Mouse (Mus musculus) limb, embryonic 15.5 days (tissue): ENCODE data around the gene Lgals4. TPM values are rescaled to one million over a fixed set of nuclear protein-coding genes. Genes with fewer than 3 reads are reported as not detected.

Source experiments
- ATAC-seq: fragments of 200-750 bp; cut with Nextera tagmentation; 2 replicates; pipeline ENCODE4 v1.8.0; 2017; ENCODE audit warnings: low read depth, moderate TSS enrichment; ENCODE audit not compliant: insufficient number of reproducible peaks, low FRiP score, low TSS enrichment
- H3K27ac ChIP-seq: fragments of 300-500 bp; sonication (generic); 2 replicates; pipeline ENCODE4 v1.5.1; 2015; ENCODE audit warnings: moderate library complexity, mild to moderate bottlenecking, inconsistent platforms
- H3K27me3 ChIP-seq: fragments of 300-500 bp; sonication (generic); 2 replicates; pipeline ENCODE4 v1.6.1; 2015; ENCODE audit warnings: inconsistent platforms
- H3K36me3 ChIP-seq: fragments of 300-500 bp; sonication (generic); 2 replicates; pipeline ENCODE4 v1.6.1; 2015; ENCODE audit warnings: inconsistent platforms
- H3K4me1 ChIP-seq: fragments of 300-500 bp; sonication (generic); 2 replicates; pipeline ENCODE4 v1.6.1; 2015; ENCODE audit warnings: inconsistent platforms
- H3K4me2 ChIP-seq: fragments of 300-500 bp; sonication (generic); 2 replicates; pipeline ENCODE4 v1.6.1; 2015; ENCODE audit warnings: mild to moderate bottlenecking, inconsistent platforms
- H3K4me3 ChIP-seq: fragments of 300-500 bp; sonication (generic); 2 replicates; pipeline ENCODE4 v1.5.1; 2015; ENCODE audit warnings: mild to moderate bottlenecking, inconsistent platforms
- H3K9ac ChIP-seq: fragments of 300-500 bp; sonication (generic); 2 replicates; pipeline ENCODE4 v1.6.1; 2015; ENCODE audit warnings: inconsistent platforms
- H3K9me3 ChIP-seq: fragments of 300-500 bp; sonication (generic); 2 replicates; pipeline ENCODE4 v1.6.1; 2016; ENCODE audit warnings: inconsistent platforms
- WGBS: fragments of 180-500 bp; shearing (Covaris S2); methylation state at CpG from one replicate; pipeline ENCODE4 v1.1.7; 2015; 5-methylcytosine and 5-hydroxymethylcytosine counted together
- polyA plus RNA-seq: library from polyadenylated mRNA; unstranded; fragments of >200 nt; fragmentation: Nextera tagmentation; extraction: Ambion mirVana; gene quantifications from 2 replicates; pipeline ENCODE4 v1.2.1, GENCODE M21; 2015

Gene Lgals4
- 11.6 and 13.8 TPM in 2 replicates for polyA plus RNA-seq

DNA sequence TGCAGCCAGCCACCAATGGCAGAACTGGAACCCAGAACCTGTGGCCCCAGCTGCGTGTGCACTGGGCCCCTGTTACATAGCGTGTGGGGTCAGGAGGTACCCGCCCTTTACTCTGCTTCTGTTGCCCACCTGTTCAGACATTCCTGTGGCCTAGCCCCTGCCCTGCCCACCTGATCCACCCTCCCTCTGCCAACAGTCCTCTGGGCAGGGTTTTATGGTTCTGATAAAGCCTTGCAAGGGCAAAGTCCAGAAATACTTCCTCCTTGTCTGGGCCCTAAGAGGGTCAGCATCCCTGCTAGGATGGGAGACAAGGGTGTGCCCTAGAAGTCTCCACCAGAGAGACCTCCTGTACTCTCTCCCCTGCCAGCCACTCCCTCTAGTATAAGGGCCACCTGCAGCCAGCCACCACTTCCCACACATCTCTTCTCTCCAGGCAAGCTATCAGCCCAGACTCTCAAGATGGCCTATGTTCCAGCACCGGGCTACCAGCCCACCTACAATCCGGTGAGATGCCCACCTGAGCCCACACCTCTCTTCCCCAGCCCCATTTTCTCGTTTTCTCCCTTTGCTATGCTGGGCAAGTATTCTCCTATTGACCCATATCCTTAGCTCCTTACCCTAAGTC is at the start of gene Lgals4:
Gene Lgals4 (plus strand): TSS at position 132 of the 625 bp plus-strand sequence.
- Histone ChIP-seq H3K4me3 (no peak within 1 kb of the TSS), H3K9ac (no peak within 1 kb of the TSS), H3K36me3 (peaks cover 31% of the 10 kb centered on the region), H3K4me1 (no peaks in the 10 kb centered on the region), H3K27ac (no peak within 1 kb of the TSS), H3K9me3 (no peaks in the 10 kb centered on the region), H3K4me2 (no peak within 1 kb of the TSS), H3K27me3 (no peaks in the 10 kb centered on the region)
- WGBS = 75% methylated on average over 6 of the region's 6 CpGs
- no peak for ATAC-seq

DNA sequence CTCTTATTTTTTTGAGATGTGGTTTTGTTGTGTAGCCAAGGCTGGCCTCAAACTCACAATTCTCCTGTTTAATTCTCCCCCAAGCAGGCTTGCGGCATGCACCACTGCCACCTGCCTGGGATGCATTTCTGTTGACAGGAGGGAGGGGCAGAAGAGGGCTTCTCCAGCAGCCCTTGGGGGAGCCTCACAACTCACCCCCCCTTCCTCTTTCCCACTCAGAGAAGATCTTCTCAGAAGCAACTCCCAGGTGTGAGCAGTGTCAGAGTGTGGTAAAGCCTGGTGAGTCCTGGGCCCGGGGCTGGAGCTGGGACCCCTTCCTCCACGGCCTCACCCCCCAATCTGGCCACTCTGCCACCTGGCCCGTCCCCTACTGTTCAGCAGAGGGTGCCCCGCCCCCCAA is 48.5 kb upstream of the Lgals4 start:
- Histone ChIP-seq H3K9me3 (no peaks in the 10 kb centered on the region), H3K27me3 (no peaks in the 10 kb centered on the region), H3K27ac (no peak overlapping the region), H3K4me2 (no peak overlapping the region), H3K4me1 (peaks cover 25% of the 10 kb centered on the region), H3K4me3 (no peak overlapping the region), H3K9ac (no peak overlapping the region), H3K36me3 (peaks cover 53% of the 10 kb centered on the region)
- no peak for ATAC-seq
- WGBS = 67% methylated on average over 5 of the region's 5 CpGs

DNA sequence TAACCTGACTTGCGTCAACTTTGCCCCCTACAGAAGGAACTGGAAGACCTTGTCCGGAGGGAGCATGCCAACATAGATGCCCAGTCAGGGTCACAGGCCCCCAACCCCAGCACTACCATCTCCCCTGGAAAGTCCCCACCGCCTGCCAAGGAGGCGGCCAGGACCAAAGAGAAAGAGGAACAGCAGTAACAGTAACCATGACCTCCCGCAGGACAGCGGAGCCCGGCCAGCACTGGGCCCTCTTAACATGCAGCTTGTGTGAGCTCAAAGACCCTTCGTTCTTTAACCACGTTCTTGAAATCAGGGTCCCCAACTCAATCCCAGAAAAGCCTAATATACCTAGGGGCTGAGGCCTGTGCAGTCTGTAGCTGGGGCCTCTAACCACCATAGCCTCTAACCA is 45.8 kb upstream of the Lgals4 start:
- no peak overlapping the region for H3K9ac ChIP-seq
- H3K4me1 ChIP-seq = peaks cover 27% of the 10 kb centered on the region
- H3K4me3 ChIP-seq = no peak overlapping the region
- peaks cover 42% of the 10 kb centered on the region for H3K36me3 ChIP-seq
- no peak for ATAC-seq
- no peak overlapping the region; the same call in 1 of the 2 replicates for H3K27ac ChIP-seq
- 88% methylated on average over 9 of the region's 9 CpGs for WGBS
- no peak overlapping the region for H3K4me2 ChIP-seq
- no peaks in the 10 kb centered on the region for H3K9me3 ChIP-seq
- H3K27me3 ChIP-seq = no peaks in the 10 kb centered on the region

DNA sequence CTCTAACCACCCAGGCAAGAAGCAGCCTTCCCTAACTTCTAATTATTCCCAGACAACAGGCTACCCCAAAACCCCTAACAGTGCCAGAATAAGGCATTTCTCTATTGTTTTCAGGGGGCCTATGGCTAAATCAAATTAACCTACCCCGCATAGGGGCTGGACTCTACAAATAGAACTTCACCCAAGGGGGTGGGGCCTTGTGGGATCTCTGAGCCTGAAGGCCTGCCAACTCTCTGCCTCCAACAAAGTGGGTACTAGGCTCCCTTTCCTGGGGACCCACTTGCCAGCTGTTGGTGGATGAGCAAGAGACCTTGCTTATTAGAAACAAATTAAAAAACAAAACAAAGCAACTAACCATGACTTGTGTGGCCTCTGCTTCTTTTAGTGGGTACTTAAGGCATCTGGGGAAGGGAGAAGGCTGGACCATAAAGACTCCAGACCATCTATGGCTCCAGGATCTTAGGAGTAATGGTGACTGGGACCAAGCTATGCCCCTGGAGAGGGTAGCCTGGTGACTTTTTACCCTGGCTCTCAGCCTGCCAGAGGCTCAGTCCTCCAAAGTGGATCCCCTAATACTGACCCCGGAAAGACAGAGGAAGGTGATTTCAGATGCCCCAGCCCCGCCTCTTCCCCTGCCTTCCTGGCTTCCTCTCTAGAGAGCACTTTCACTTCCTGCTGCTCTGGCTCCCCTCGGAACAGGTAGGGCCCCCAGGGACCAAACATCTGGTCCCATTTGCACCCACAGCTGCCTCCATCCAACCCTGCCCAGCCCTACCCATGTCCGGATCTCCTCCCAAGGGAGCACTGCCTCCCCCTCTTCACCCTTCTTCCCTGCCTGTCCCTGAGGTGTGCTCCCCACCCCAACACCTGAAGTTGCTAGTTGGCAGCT is 45.1 kb upstream of the Lgals4 start, which contains the start of gene Rinl:
Gene Rinl (plus strand): TSS at position 663 of the 889 bp plus-strand sequence.
- no peak for ATAC-seq
- Histone ChIP-seq H3K4me2 (no peak within 1 kb of the TSS), H3K36me3 (peaks cover 39% of the 10 kb centered on the region), H3K27ac (peak within 1 kb of the TSS; percentile 40), H3K27me3 (no peaks in the 10 kb centered on the region), H3K9me3 (no peaks in the 10 kb centered on the region), H3K4me1 (peaks cover 27% of the 10 kb centered on the region), H3K9ac (no peak within 1 kb of the TSS), H3K4me3 (no peak within 1 kb of the TSS)
- 53% methylated on average over 5 of the region's 5 CpGs for whole genome bisulfite sequencing

DNA sequence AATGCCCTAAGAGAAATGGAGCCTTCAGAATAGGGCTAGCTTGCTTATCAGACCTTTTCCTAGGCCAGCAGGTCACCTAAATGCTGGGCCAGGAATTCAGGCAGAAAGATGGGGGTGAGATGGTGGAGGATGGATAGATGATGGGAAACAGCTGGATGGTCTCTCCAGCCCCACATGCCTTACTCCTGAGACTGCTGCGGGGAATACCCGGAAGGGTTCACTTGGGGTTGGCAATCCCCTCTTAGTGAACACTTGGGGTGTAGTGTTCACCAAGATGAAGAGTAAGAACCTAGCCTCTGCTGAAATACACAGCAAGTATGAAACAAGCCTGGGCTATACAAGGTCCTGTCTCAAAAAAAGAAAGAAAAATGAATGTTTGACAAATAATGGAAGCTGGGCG is 44.4 kb upstream of the Lgals4 start:
- WGBS = 42% methylated on average over 3 of the region's 3 CpGs

DNA sequence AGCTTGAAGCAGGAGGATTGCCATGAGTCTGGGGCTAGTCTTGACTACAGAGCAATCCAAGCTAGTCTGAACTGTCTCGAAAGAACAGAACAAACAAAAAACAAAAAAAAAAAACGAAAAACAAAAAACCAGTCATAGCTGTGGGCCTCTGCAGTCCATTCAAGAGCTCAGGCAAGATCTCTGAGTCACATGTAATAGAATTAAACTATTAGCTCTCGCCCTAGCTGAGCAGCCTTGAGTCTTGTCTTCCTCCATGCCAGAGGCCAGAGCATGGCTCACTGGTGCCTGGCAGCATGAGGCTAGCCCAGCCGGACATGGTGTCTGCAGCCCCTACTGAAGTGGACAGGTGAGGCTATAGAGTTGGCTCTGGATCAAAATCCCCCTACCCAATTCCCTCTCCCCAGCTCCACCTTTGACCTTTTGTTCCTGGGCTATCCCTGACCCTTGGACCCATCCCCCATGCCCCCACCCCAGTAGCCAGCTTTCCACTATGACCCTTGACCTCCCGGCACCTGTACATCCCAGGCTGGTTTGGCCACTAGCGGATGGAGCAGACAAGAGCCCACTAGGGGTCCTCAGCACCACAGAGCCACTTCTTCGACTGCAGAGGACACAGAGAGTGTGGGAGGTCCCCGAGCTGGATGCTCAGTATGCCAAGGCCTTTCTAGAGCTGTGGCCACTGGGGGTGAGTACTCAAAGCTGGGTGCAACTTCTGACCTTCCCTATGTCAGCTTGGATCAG is 43.4 kb upstream of the Lgals4 start:
- Histone ChIP-seq H3K4me3 (no peak overlapping the region), H3K9me3 (no peaks in the 10 kb centered on the region), H3K27ac (peak overlapping the region; percentile 40), H3K4me2 (no peak overlapping the region), H3K27me3 (no peaks in the 10 kb centered on the region), H3K9ac (no peak overlapping the region), H3K36me3 (peaks cover 25% of the 10 kb centered on the region), H3K4me1 (peaks cover 27% of the 10 kb centered on the region)
- ATAC-seq = no peak
- WGBS = 54% methylated on average over 8 of the region's 8 CpGs

More for the DNA sequence above, 44.4 kb upstream of the Lgals4 start:
- peaks cover 27% of the 10 kb centered on the region for H3K4me1 ChIP-seq
- H3K9ac ChIP-seq = no peak overlapping the region
- H3K27ac ChIP-seq = peak overlapping the region; percentile 40
- H3K27me3 ChIP-seq = no peaks in the 10 kb centered on the region
- no peaks in the 10 kb centered on the region for H3K9me3 ChIP-seq
- no peak overlapping the region for H3K4me2 ChIP-seq
- H3K4me3 ChIP-seq = no peak overlapping the region
- H3K36me3 ChIP-seq = peaks cover 32% of the 10 kb centered on the region
- ATAC-seq = no peak

DNA sequence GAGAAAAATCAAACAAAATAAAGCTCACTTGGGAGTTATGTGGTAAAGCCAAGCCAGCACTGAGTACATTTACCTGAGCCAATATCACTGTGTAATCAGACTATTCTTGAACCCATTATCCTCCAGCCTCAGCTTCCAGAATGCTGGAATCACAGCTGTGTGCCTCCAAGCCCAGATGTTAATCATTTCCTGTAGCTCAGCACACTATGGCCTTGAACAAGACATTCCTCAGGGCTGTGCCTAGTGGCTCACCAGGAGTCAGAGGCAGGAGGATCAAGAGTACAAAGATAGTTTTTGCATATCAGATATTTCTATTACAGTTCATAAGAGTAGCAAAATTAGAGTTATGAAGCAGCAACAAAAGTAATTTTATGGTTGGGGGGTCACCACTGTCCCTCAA is 41.9 kb upstream of the Lgals4 start:
- H3K9me3 ChIP-seq = no peaks in the 10 kb centered on the region
- peaks cover 13% of the 10 kb centered on the region for H3K36me3 ChIP-seq
- H3K27ac ChIP-seq = no peak overlapping the region
- H3K4me2 ChIP-seq = no peak overlapping the region
- ATAC-seq = no peak
- H3K27me3 ChIP-seq = no peaks in the 10 kb centered on the region
- H3K4me3 ChIP-seq = no peak overlapping the region
- no peak overlapping the region for H3K9ac ChIP-seq
- peaks cover 35% of the 10 kb centered on the region for H3K4me1 ChIP-seq

DNA sequence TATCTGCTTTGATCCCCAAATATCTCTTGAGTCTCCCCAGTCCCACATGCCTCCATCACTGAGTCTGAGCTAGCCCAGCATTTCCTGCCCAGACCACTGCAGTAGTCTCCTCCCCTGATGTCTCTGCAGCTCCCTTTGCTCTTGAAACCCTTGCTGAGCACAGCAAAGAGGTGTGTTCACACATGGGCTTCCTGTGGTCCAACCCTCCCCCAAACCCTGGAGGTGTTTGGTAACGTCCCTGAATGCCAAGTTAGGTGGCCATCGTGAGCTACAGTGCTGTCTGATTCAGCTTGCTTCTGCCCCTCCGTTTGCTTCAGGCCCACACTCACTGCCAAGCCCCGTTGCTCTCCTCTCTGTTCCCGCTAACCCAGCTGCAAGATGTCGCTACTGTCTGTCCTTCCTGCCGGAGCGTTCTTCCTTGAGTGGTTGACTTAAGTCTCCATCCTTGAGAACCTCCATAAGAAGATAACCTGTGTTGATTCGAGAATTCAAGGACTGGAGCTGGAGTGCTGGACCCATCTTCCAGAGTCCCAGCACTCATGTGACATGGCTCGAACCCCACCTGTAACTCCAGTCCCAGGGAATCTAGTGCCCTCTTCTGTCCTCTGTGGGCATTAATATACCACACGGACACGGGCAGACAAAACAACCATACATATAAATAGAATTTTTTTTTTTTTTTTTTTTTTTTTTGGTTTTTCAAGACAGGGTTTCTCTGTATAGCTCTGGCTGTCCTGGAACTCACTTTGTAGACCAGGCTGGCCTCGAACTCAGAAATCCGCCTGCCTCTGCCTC is 41.1 kb upstream of the Lgals4 start:
- H3K36me3 ChIP-seq = peaks cover 4% of the 10 kb centered on the region
- ATAC-seq = no peak
- H3K4me1 ChIP-seq = peaks cover 39% of the 10 kb centered on the region
- 76% methylated on average over 14 of the region's 14 CpGs for WGBS
- H3K4me3 ChIP-seq = no peak overlapping the region
- H3K4me2 ChIP-seq = no peak overlapping the region
- H3K27me3 ChIP-seq = no peaks in the 10 kb centered on the region
- H3K27ac ChIP-seq = no peak overlapping the region
- no peak overlapping the region for H3K9ac ChIP-seq
- no peaks in the 10 kb centered on the region for H3K9me3 ChIP-seq

DNA sequence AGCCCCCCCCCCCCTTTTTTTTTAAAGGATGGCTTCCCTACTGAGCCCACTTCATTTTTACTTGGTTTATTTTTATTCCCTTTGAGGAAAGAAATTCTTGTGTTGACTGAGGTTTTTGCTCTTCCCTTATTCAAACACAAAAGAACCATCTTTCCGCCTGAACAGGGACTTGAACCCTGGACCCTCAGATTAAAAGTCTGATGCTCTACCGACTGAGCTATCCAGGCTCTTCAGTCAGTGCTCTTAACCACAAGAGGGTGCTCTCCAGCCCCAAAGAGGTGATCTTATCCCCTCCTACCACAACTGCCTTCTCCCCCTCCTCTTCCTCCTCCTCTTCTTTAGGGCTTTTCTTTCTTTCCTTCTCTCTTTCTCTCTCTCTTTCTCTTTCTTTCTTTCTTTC is 39.8 kb upstream of the Lgals4 start:
- H3K9ac ChIP-seq = no peak overlapping the region
- no peak overlapping the region for H3K4me2 ChIP-seq
- H3K4me1 ChIP-seq = peaks cover 32% of the 10 kb centered on the region
- WGBS = 39% methylated on average over 2 of the region's 2 CpGs
- H3K36me3 ChIP-seq = no peaks in the 10 kb centered on the region
- H3K4me3 ChIP-seq = no peak overlapping the region
- no peak for ATAC-seq
- H3K27ac ChIP-seq = no peak overlapping the region
- no peaks in the 10 kb centered on the region for H3K9me3 ChIP-seq
- H3K27me3 ChIP-seq = no peaks in the 10 kb centered on the region

DNA sequence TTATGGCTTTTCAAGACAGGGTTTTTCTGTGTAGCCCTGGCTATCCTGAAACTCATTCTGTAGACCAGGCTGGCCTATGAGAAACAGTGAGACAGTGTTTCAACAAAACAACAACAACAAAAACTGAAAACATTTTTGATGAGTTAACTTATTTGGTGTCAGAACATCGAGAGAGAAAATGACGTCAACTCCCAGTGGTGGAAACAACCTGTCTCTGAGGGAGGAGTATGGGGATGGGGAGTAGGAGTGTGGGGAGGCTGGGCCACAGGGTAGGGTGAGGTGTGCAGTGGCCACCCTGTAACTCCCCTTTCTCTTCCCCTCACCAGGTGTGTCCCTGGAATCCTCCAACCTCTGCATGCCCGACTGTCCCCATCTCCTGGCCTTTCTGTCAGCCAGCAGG is 39.2 kb upstream of the Lgals4 start:
- WGBS = 86% methylated on average over 3 of the region's 3 CpGs
- H3K4me1 ChIP-seq = peaks cover 26% of the 10 kb centered on the region
- H3K27ac ChIP-seq = no peak overlapping the region
- H3K4me2 ChIP-seq = no peak overlapping the region
- no peaks in the 10 kb centered on the region for H3K36me3 ChIP-seq
- no peaks in the 10 kb centered on the region for H3K27me3 ChIP-seq
- no peaks in the 10 kb centered on the region for H3K9me3 ChIP-seq
- H3K9ac ChIP-seq = no peak overlapping the region
- no peak overlapping the region for H3K4me3 ChIP-seq
- ATAC-seq = no peak

DNA sequence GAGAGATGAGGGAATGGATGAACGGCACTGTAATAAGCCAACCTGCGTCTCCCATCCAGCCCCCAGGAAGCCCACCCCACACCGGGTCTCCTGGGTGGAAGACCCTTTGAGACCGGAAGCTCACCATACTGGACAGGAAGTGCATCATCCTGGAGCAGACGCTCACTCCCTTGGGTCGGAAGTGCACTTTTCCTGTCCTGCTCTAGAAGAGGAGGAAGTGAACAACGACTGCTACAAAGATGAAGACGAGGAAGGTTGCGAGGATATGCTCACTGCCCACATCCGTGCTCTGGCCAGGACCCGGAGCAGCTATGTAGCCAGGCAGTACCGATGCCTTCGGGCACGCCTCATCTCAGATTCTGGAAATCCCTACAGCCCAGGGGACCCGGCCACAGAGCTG is 37.8 kb upstream of the Lgals4 start:
- H3K27ac ChIP-seq = 0 out of 2 replicates have a peak overlapping the region, but pooled peaks have one; percentile 13
- H3K36me3 ChIP-seq = no peaks in the 10 kb centered on the region
- H3K4me2 ChIP-seq = no peak overlapping the region
- 73% methylated on average over 15 of the region's 15 CpGs for WGBS
- ATAC-seq = no peak
- H3K4me1 ChIP-seq = peaks cover 16% of the 10 kb centered on the region
- H3K27me3 ChIP-seq = no peaks in the 10 kb centered on the region
- H3K9me3 ChIP-seq = no peaks in the 10 kb centered on the region
- H3K4me3 ChIP-seq = no peak overlapping the region
- H3K9ac ChIP-seq = no peak overlapping the region
